Mouse (Mus musculus): Measurements from ENCODE around the gene Jmjd4. TPM values are rescaled to one million over a fixed set of nuclear protein-coding genes. Genes with fewer than 3 reads are reported as not detected.

The Jmjd4 gene
- total and polyA plus RNA-seq, 3 experiments, result 9.6 to 15.7 (median 10.2) TPM

GRCm38 (mm10) chr11:59486222-59486621 lies 36.4 kb downstream of the Jmjd4 start:
- dilution Hi-C loops (cut with MboI; ENCODE audit: extremely low pct_ligation_motif_present, extremely low pct_unique_long_range_greater_than_20kb, low sequenced_read_pairs), result no loop called here
- no peak for DNase-seq (ENCODE audit: extremely low read depth)
- Histone ChIP-seq H3K4me1 (ENCODE audit: control insufficient read depth in 1 of 2, insufficient read depth in 2 of 2) (no peaks in the 10 kb centered on the region), H3K79me2 (replicated peaks; ENCODE audit: control insufficient read depth, extremely low read depth, insufficient read depth, poor library complexity, severe bottlenecking) (no peaks in the 10 kb centered on the region), H3K4me3 (replicated peaks in 1 of 3; ENCODE audit: low read depth in 2 of 3, low read length in 2 of 3, poor library complexity in 1 of 3) (no peak overlapping the region), H3K36me3 (replicated peaks in 1 of 2; ENCODE audit: control insufficient read depth in 1 of 2, insufficient read depth in 1 of 2, low read length in 1 of 2) (peaks cover 41 to 66% of the 10 kb centered on the region in 2 experiments), H3K27me3 (replicated peaks) (no peaks in the 10 kb centered on the region), H3K9ac (ENCODE audit: insufficient read depth, low read depth) (no peak overlapping the region), H3K27ac (ENCODE audit: insufficient read depth, low read depth) (no peak overlapping the region), H3K4me2 (ENCODE audit: insufficient read depth, low read depth, poor library complexity, severe bottlenecking) (no peak overlapping the region), H3K9me3 (replicated peaks; ENCODE audit: low read length) (no peaks in the 10 kb centered on the region)
- no peak for TF ChIP-seq JUN (IDR thresholded peaks at IDR 0.05; ENCODE audit: insufficient read depth, low read depth, low read length)
- no peak for TF ChIP-seq E2F4 (IDR thresholded peaks at IDR 0.05; ENCODE audit: insufficient replicate concordance, low read depth, low read length)
- no peak for TF ChIP-seq MXI1 (IDR thresholded peaks at IDR 0.05; ENCODE audit: low read depth, low read length)
- TF ChIP-seq JUND (conservative IDR thresholded peaks at IDR 0.05; ENCODE audit: low read depth, low read length), result no peak
- TF ChIP-seq RCOR1 (conservative IDR thresholded peaks at IDR 0.05; ENCODE audit: low read depth, low read length), result no peak
- no peak for TF ChIP-seq POLR2A (IDR thresholded peaks at IDR 0.05; ENCODE audit: low read depth, low read length)
- TF ChIP-seq BHLHE40 (IDR thresholded peaks at IDR 0.05; ENCODE audit: low read depth, low read length), result no peak
- TF ChIP-seq TBP (conservative IDR thresholded peaks at IDR 0.05; ENCODE audit: low read depth, low read length), result no peak
- TF ChIP-seq CHD1 (IDR thresholded peaks at IDR 0.05; ENCODE audit: low read depth, low read length), result no peak
- TF ChIP-seq EP300 (IDR thresholded peaks at IDR 0.05; ENCODE audit: low read length), result no peak
- TF ChIP-seq USF1 (IDR thresholded peaks at IDR 0.05; ENCODE audit: low read depth, low read length), result no peak
- TF ChIP-seq POLR2AphosphoS2 (IDR thresholded peaks at IDR 0.05; ENCODE audit: low read depth, low read length), result no peak
- TF ChIP-seq HCFC1 (IDR thresholded peaks at IDR 0.05; ENCODE audit: low read depth, low read length), result no peak
- in situ Hi-C loops (cut with MboI; ENCODE audit: low pct_ligation_motif_present, low pct_unique_long_range_greater_than_20kb, low sequenced_read_pairs), result no loop called here

DNA sequence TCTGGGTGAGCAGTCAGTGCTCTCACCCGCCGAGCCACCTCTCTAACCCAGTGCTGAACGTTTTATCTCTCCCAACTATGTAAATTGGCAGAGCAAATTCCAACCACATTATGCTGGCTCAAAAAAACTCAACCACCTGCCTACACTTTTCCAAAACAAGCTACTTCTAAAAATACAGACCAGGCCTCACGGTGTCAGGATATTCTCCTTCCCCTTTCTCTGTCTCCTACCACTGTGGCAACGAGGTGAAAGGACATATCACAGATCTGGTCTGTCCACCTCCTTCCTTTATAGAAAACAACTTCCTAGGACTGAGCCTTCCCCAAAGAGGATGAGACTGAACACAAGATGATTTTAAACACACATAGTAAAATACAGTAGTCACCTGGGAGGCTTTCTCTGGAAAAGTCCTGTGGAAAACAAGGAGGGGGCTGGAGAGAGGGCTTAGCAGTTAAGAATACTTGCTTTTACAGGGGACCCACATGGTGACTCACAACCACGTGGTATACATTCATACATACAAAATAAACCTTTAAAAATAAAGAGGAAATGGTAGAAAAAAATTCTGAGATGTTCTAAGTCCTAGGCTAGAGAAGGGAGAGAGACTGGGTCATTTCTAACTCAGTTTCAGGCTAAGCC lies 46.9 kb downstream of the Jmjd4 start:
- Histone ChIP-seq H3K4me3 (replicated peaks in 1 of 3; ENCODE audit: low read depth in 2 of 3, low read length in 2 of 3, poor library complexity in 1 of 3) (no peak overlapping the region), H3K27me3 (replicated peaks) (no peaks in the 10 kb centered on the region), H3K4me2 (ENCODE audit: insufficient read depth, low read depth, poor library complexity, severe bottlenecking) (no peak overlapping the region), H3K9ac (ENCODE audit: insufficient read depth, low read depth) (no peak overlapping the region), H3K4me1 (ENCODE audit: control insufficient read depth in 1 of 2, insufficient read depth in 2 of 2) (peaks cover 0 to 66% of the 10 kb centered on the region in 2 experiments; a peak in 2 of 4 replicates), H3K36me3 (replicated peaks in 1 of 2; ENCODE audit: control insufficient read depth in 1 of 2, insufficient read depth in 1 of 2, low read length in 1 of 2) (peaks cover 88 to 99% of the 10 kb centered on the region in 2 experiments), H3K79me2 (replicated peaks; ENCODE audit: control insufficient read depth, extremely low read depth, insufficient read depth, poor library complexity, severe bottlenecking) (no peaks in the 10 kb centered on the region), H3K27ac (ENCODE audit: insufficient read depth, low read depth) (no peak overlapping the region), H3K9me3 (replicated peaks; ENCODE audit: low read length) (peaks cover 8% of the 10 kb centered on the region)
- DNase-seq (ENCODE audit: extremely low read depth), result no peak
- dilution Hi-C loops (cut with MboI; ENCODE audit: extremely low pct_ligation_motif_present, extremely low pct_unique_long_range_greater_than_20kb, low sequenced_read_pairs), result no loop called here
- in situ Hi-C loops (cut with MboI; ENCODE audit: low pct_ligation_motif_present, low pct_unique_long_range_greater_than_20kb, low sequenced_read_pairs), result no loop called here
- no peak for TF ChIP-seq KAT2A (IDR thresholded peaks at IDR 0.05; ENCODE audit: insufficient replicate concordance, low read length)
- TF ChIP-seq ETS1 (conservative IDR thresholded peaks at IDR 0.05; ENCODE audit: low read depth, low read length), result no peak
- TF ChIP-seq MAX (IDR thresholded peaks at IDR 0.05; ENCODE audit: low read length), result 0 out of 2 replicates have a peak, but pooled peaks have one; percentile 32

Measured in CH12.LX (cell line).